Mouse (Mus musculus): Measurements from ENCODE around the gene Ap1s1. TPM values are rescaled to one million over a fixed set of nuclear protein-coding genes. Genes with fewer than 3 reads are reported as not detected.
A peak's percentile ranks its signal among the peaks of the same experiment; 100 is the strongest.

Gene Ap1s1
- total RNA-seq (2014; fragmentation: Nextera tagmentation) (52.2 and 78.7 TPM in 2 replicates), total RNA-seq (2017) (46.5 and 50.2 TPM in 2 replicates)

DNA sequence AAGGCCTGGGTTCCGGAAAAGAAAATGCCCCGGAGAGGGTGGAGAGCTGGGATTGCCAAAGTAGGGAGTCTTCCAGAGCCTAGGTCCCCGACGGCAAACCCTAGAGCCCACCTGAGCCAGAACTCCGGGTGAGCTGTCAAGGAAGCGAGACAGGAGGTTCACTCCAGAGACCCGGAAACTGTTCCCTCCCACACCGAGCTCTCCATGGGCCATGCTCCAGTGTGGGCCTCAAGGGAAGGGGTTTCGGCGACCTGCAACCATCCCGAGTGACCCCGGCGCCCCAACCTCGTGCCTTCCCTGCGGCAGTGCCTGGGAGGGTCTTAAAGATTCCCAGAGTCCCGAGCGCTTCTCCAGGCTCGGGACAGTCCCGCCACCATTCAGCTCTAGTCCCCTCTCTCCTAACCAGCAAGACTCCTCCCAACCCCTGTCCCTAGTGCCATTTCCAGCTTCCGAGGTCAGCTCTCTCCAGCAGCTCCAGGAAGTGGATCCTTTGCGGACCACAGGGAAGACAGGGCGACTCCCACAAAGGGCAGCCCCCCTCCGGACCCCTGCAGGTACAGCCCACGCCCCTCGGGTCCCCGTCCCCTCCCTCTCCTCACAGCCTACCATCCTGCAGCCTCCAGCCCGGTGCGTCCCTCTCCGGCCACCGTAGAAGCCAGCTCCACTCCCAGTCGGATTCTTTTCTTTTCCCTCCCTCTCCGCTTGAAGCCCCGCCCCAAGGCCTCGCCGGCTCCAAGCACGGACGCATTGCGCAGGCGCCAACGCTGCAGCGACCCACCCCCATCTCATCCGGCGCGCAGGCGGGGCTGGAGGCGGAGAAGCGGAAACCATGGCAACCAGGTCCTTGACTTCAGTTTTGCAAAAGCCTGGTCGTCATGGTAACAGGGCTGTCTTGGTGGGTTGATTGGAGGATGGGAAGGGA, at the start of gene Ap1s1:
Ap1s1 (minus strand) TSS at position 734 of the 922 bp plus-strand sequence.
- ATAC-seq (replicated peaks; ENCODE audit: low FRiP score, low TSS enrichment, poor library complexity, severe bottlenecking) = peak; percentile 90

DNA sequence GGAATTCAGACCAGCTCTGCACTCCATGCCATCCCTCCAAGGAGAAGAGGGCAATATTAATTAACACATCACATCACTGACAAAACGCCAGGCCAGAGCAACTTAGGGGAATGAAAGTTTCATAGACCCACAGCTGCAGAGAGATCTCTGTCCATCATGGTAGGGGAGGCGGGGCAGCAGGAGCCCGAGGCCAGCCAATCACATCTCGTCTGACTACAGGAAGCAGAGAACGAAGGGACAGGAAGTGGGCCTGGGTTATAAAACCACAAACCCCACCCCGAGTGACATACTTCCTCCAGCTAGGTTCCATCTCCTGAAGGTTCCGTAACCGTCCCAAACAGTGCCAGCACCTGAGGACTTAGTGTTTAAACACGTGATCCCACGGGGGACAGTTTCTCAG, 49.2 kb upstream of the Ap1s1 start:
- no peak for ATAC-seq (replicated peaks; ENCODE audit: low FRiP score, low TSS enrichment, poor library complexity, severe bottlenecking)

DNA sequence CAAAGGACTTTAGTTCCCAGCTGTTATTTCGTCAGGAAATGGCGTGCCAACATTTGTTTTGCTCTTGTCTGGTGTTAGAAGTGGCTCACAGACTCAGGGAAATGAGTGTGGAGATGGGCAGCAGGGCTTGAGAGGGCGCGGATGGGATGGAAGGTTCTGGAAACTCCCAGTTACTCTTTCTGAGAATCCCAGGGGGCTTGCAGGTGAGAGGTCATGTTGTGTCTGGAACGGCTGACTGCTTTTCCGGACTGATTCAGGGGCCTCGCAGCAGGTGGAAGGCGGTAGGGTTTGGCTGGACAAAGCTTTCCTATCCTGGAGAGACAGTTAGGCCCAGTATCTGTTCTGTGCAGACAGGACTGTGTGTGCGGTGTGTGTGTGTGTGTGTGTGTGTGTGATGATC, 47.8 kb upstream of the Ap1s1 start:
- ATAC-seq (replicated peaks; ENCODE audit: low FRiP score, low TSS enrichment, poor library complexity, severe bottlenecking) = no peak

DNA sequence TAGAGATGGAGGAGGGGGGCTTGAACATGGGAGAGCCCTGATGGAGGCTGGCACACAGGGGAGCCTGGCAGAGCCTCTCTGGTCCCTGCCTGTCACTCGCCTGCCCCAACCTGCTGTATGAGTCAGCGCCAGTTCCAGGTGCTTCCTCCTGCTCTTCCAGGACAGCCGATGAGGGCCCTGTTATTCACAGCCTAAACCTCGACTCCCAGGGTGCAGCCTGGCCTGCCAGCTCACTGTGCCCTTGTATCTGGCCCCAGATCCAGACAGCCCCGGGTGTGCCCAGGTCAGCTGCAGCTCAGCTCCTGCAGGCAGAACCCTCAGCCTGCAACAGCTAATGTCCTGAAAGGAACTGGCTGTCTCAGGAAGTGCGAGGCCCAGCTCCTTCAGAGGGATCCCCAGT, 45.6 kb upstream of the Ap1s1 start:
- 0 out of 2 replicates have a peak, but pooled peaks have one; percentile 24 for ATAC-seq (replicated peaks; ENCODE audit: low FRiP score, low TSS enrichment, poor library complexity, severe bottlenecking)

DNA sequence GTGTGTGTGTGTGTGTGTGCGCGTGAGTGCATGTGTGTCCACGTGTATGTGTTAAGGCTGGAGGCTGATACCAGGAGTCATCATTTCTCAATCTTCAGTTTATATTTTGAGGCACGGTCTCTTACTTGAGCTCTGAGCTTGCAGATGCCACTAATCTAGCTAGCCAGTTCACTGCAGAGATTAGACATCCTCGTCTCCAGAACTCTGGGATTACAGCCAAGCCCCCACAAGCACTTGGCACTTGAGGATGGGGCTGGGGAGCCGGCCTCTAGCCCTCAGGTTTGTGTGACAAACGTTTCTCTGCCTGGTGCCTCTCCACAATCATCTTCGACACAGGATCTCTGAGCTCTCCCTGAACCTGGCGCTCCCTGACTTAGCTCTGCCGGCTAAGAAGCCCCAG, 44.9 kb upstream of the Ap1s1 start:
- ATAC-seq (replicated peaks; ENCODE audit: low FRiP score, low TSS enrichment, poor library complexity, severe bottlenecking) = 0 out of 2 replicates have a peak, but pooled peaks have one; percentile 27

DNA sequence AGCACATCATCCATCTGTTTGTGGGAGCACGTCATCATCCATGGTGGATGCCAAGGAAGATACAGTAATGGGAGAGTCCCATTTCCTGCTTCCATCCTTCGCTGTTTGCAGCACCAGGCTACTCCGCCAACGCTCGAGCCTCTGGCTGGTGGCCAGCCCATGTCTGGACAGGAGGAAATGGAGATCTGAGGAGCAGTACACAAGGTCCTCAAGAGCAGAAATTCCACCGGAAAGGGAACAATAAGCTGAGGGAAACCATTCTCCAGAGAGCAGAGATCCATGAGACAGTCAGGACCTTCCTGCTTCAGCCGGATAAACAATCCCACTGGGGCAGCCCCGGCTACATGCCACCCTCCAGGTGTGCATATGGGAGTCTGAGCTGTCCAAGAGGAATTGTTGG, 41.5 kb upstream of the Ap1s1 start:
- ATAC-seq (replicated peaks; ENCODE audit: low FRiP score, low TSS enrichment, poor library complexity, severe bottlenecking) = no peak

DNA sequence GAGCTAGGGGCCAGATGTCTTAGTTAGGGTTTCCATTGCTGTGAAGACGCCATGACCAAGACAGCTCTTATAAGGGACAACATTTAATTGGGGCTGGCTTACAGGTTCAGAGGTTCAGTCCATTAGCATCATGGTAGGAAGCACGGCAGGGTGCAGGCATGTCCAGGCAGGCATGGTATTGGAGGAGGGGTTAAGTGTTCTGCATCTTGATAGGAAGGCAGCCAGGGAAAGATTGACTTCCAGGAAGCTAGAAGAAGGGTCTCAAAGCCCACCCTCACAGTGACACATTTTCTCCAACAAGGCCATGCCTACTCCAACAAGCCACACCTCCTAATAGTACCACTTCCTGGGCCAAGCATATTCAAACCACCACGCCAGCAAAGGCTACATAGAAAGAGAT, 39.8 kb upstream of the Ap1s1 start:
- no peak for ATAC-seq (replicated peaks; ENCODE audit: low FRiP score, low TSS enrichment, poor library complexity, severe bottlenecking)

DNA sequence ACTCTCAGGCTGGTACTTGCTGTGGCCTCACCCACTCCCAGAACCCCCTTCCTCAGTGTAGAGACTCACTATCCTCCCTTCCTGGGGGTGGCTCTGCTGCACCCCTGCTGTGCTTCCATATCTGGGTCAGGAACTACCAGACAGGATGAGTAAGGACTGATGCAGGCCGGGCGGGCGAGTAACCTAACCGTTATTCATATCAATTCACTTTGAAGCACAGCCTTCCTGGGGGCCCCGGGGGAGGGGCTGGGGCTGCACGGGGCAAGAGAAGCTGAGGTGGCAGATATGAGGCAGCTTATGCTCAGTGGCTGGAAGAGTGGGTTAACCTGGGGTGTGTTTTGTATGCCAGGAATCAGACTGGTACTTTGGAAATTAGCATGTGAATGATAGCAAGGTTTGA, 39.1 kb upstream of the Ap1s1 start:
- peak; percentile 63 for ATAC-seq (replicated peaks; ENCODE audit: low FRiP score, low TSS enrichment, poor library complexity, severe bottlenecking)

DNA sequence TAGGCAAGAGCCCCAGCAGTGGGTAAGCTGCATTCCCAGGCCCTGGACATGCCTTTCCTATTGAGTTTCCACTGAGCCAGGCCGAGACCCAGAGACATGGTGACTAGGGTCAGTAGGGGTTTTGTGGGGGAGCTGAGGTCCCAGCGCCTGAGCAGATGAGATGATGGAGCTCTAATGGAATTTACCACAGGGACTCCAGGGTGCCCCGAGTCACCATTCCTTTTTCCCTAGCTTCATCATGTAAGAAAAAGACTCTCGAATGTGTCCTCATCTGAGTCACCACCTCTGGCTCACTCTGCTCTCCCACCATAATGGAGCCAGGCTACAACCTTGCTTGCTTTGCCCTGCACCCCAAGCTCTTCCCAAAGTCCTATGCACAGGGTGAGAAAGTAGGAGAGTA, 37.1 kb upstream of the Ap1s1 start:
- no peak for ATAC-seq (replicated peaks; ENCODE audit: low FRiP score, low TSS enrichment, poor library complexity, severe bottlenecking)

DNA sequence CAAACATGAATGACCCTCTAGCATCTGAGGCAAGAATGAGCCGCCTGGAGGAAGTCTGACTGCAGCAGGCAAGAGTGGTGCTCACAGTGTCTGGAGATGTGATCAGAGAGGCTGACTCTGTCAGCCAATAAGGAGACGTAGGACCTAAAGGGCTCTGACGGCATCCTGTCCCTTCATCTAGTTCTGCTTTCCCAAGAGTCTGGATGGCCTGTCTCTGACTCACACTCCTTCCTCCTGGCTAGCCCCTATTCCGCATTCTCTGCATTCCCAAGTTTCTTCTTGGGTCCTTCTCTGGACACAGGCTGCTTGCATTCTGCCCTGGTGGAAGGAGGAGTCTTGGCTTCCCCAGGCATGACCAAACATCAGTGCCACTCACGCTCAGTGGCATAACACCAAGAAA, 33.9 kb upstream of the Ap1s1 start:
- no peak for ATAC-seq (replicated peaks; ENCODE audit: low FRiP score, low TSS enrichment, poor library complexity, severe bottlenecking)

DNA sequence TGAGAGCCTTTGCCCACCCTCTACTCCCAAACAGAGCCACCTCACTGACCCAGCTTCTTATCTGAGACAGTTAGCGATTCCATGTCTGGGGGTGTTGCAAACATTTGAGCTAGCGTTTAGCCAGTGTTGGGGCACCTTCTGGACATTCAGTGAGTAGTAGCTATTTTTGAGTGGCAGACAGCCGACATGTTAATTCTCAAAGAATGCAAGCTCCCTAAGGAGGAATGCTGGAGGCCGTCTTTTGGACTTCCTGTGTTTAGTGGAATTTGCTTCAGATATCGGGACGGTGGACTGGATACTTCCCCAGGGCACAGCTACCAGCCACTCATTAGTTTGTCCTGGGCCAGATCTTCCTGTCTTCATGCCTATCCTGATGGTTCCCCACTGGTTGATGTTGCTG, 32.7 kb upstream of the Ap1s1 start:
- ATAC-seq (replicated peaks; ENCODE audit: low FRiP score, low TSS enrichment, poor library complexity, severe bottlenecking) = no peak

DNA sequence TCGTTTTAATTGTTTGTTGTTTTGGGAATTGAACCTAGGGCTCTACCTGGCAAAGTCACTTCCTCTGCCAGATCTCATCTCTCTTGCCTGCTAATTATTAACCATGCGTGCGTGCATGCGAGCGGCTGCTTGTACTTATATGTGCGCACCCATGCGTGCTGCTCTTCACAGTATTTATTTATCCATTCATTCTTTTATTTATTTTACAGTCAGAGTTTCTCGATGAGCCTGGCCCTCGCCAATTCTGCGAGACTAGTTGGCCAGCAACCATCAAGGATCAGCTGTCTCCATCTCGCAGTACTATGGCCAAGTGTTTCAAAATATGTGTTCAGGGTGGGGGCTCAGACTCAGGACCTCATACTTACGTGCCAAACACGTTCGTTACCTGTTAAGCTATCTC, 32.1 kb upstream of the Ap1s1 start:
- ATAC-seq (replicated peaks; ENCODE audit: low FRiP score, low TSS enrichment, poor library complexity, severe bottlenecking) = no peak

DNA sequence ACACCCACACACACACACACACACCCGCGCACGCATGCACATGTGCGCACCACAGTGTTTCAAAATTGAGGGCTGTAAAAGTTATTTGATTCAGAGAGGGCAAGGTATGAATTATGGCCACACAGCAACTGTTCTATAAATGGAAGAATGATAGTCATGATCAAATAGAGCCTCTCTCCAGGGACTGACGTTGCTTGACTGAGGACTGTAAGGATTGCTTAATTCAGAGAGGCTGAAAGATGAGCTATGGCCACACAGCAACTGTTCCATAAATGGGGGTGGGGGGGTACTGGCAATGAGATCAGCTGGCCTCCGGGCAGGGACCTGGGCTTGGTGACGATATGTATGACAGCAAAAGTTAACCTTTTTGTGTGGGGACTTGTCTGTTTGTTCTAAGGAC, 31.3 kb upstream of the Ap1s1 start:
- no peak for ATAC-seq (replicated peaks; ENCODE audit: low FRiP score, low TSS enrichment, poor library complexity, severe bottlenecking)

DNA sequence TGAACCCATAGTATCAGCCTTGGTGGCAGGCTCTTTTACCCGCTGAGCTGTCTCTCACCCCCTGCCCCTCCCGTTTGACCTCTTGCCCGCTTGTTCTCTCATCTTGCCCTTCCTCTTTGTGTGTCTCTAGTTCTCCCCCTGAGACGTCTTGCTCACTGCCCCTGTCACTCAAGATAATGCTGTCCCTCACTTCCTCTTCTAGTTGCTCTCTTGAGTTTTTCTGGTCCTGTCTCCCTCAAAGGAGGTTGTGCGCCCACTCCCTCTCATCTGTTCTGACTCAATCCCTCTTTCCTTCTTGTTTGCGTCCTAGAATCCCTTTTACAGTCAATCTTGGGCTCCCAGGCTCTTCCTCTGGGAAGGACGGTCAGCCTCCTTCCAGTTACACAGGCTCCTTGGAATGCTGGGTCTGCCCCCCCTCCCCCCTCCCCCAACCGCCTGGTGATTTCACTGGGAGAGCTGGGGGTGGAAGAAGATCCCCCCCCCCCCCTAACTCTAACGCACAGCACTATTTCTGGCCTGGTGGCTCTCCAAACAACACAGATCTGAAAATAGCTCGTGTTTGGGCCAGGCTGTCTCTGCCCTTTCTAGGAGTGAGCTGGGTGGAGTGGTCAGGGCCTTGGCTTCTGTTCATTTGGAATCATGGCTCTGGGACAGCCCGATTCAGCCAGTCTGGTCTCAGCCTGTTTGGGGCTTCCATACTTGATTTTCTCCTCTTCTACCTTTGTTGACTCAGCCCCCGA, 30.4 kb upstream of the Ap1s1 start:
- ATAC-seq (replicated peaks; ENCODE audit: low FRiP score, low TSS enrichment, poor library complexity, severe bottlenecking) = no peak

DNA sequence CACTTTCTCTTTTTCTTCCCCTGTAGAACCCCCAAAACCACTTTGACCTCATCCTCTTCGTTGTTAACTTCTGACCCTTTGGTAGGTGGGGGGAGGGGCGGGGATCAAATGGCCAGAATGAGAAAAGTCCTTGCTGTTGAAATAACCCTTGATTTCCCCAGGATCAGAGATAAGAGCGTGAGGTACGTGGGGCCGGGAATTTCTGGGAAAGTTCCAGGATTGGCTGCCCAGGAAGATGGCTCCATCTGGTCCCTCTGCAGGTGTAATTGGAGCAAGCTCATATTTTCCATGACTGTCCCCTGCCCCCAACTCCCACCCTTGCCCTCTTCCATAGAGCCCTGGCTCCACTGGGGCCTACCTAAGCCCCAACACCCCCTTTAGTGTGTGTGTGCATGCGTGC, 29.8 kb upstream of the Ap1s1 start:
- no peak for ATAC-seq (replicated peaks; ENCODE audit: low FRiP score, low TSS enrichment, poor library complexity, severe bottlenecking)

DNA sequence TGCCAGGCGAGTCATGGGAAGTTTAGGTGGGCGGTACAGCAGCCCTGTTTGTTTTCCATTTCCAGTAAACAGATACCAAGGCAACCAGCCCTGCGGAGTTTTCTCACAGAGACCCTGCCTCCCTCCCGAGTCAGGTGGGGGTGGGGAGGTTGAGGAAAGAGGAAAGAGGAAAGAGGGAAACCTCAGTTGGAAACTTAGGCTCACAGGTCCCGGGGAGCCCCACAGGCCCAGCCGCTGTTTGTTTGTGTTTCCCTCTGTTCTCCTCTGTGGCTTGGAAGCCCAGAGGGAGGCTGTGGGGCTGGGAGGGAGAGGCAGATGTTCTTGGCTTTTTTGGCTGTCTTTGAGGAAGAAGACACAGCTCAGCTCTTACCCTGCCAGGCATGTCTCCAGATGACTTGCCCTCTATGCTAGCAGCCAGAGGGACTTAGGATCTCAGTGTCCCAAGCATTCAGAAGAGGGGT, 28.3 kb upstream of the Ap1s1 start:
- ATAC-seq (replicated peaks; ENCODE audit: low FRiP score, low TSS enrichment, poor library complexity, severe bottlenecking) = no peak

DNA sequence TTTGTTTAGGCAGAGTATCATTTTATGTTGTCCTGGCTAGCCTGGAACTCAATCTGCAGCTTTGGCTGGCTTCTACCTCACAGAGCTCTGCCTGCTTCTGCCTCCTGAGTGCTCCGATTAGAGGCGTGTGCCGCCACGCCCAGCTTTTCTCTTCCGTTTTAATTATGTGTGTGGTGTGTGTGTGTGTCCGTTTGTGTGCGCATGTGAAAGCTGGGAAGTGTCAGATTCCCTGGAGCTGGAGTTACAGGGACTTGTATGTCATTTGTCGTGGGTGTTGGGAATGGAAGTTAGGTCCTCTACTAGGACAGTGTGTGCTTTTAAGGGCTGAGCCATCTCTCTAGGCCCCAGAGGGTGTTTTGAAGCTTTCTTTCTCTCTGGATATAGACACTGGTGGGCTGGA, 27.2 kb upstream of the Ap1s1 start:
- no peak for ATAC-seq (replicated peaks; ENCODE audit: low FRiP score, low TSS enrichment, poor library complexity, severe bottlenecking)

DNA sequence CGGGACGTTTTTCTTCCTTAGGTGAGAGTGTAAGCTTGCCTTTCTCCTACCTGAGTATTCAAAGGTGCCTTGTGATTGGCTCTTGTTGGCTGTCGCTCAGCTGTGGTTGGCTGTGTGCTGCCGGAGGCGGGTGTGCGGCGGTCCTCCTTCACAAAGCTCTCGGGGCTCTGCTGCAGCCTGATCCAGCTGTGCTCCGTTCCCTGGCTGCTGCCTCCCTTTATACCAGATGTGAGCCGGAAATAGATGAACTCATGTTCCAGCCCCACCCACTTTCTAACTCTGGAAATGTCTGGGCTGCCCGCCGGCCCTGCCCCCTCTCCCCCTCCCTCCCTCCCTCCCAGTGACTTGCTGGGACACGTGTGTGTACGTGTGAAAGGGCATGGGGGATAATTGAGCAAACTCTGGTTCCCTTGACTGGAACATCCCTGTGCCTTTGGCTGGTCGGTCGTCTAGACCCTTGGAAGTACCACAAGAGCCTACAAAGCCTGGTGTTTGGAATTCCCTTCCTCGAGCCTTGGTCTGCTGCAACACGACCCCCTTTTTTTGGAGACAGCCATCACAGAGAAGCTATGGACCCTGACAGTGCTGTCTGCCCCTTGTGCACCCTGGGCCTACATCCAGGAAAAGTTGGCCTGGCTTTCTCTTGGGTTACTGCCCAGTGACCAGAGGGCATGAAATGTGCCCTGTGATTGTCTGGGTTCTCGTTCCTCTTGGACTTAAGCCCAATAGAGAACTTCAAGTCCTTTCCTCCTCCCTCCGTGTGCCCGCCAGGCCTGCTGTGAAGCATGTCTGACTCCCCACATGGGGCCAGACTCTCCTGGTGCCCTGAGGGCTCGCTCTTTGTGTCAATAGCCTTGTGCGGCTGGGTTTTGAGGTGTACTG, 26.4 kb upstream of the Ap1s1 start, which contains the start of gene Serpine1:
Serpine1 (minus strand) TSS at position 190 of the 882 bp plus-strand sequence.
- ATAC-seq (replicated peaks; ENCODE audit: low FRiP score, low TSS enrichment, poor library complexity, severe bottlenecking) = peak; percentile 76

DNA sequence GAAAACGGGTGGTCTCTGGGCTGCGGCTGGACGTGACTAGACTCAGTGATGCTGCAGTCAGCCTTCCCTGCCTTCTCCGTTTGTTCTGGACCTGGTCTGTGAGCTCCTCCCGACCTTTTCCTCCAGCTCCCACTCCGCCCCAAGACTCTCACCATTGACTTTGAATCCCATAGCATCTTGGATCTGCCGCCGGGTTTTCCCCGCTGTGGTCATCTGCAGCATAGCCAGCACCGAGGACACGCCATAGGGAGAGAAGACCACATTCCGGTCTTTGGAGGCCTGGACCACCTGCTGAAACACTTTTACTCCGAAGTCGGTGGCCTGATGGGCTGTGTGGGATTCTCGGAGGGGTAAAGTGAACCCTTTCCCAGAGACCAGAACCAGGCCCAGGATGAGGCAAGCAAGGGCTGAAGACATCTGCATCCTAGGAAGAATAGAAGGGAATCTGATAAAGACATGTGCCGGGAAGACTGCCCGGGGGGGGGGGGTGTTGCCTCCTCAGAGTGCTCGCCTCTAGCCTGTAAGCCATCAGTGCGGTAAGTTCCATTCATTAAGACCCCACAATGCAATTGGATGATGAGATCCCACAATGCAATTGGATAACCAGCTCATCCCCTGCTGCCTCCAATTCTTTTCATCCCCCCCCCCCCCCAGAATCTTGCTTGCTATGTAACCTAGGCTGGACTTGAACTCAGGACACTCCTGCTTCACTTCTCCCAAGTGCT, 25.1 kb upstream of the Ap1s1 start:
- ATAC-seq (replicated peaks; ENCODE audit: low FRiP score, low TSS enrichment, poor library complexity, severe bottlenecking) = no peak

Measured in megakaryocyte-erythroid progenitor cell, adult 5-6 weeks (primary cell).